Mouse (Mus musculus) hindbrain, embryonic 12.5 days (tissue): Measurements from ENCODE around the gene Gm4027. TPM values are rescaled to one million over a fixed set of nuclear protein-coding genes. Genes with fewer than 3 reads are reported as not detected.
"Not testable (repeated sequence)": the region's sequence is repeated elsewhere in the genome, so short reads cannot be mapped to it uniquely, and the experiment has no call there.

ENCODE experiments used
- ATAC-seq: fragments of 200-750 bp; cut with Nextera tagmentation; 2 replicates; pipeline ENCODE4 v1.8.0; 2017; ENCODE audit warnings: moderate TSS enrichment; ENCODE audit not compliant: low FRiP score
- H3K27ac ChIP-seq: fragments of 300-500 bp; sonication (generic); 2 replicates; pipeline ENCODE4 v1.5.1; 2016; ENCODE audit warnings: mild to moderate bottlenecking
- H3K27me3 ChIP-seq: fragments of 300-500 bp; sonication (generic); 2 replicates; pipeline ENCODE4 v1.6.1; 2016; ENCODE audit warnings: mild to moderate bottlenecking
- H3K36me3 ChIP-seq: fragments of 300-500 bp; sonication (generic); 2 replicates; pipeline ENCODE4 v1.6.1; 2016; ENCODE audit warnings: mild to moderate bottlenecking
- H3K4me1 ChIP-seq: fragments of 300-500 bp; sonication (generic); 2 replicates; pipeline ENCODE4 v1.6.1; 2016
- H3K4me2 ChIP-seq: fragments of 300-500 bp; sonication (generic); replicated peaks from 2 replicates; pipeline ENCODE4 v1.6.1; 2016; ENCODE audit warnings: mild to moderate bottlenecking
- H3K4me3 ChIP-seq: fragments of 300-500 bp; sonication (generic); 2 replicates; pipeline ENCODE4 v1.5.1; 2016; ENCODE audit warnings: mild to moderate bottlenecking
- H3K9ac ChIP-seq: fragments of 300-500 bp; sonication (generic); 2 replicates; pipeline ENCODE4 v1.6.1; 2016; ENCODE audit warnings: mild to moderate bottlenecking, moderate library complexity
- H3K9me3 ChIP-seq: fragments of 300-500 bp; sonication (generic); replicated peaks from 2 replicates; pipeline ENCODE4 v1.6.1; 2016; ENCODE audit warnings: mild to moderate bottlenecking
- WGBS: fragments of 180-500 bp; shearing (Covaris S2); methylation state at CpG from one replicate; pipeline ENCODE4 v1.1.7; 2016; 5-methylcytosine and 5-hydroxymethylcytosine counted together
- polyA plus RNA-seq: library from polyadenylated mRNA; unstranded; fragments of >200 nt; fragmentation: Nextera tagmentation; extraction: Ambion mirVana; gene quantifications from 2 replicates; pipeline ENCODE4 v1.2.1, GENCODE M21; 2016

Gene Gm4027
- not detected in 2 replicates for polyA plus RNA-seq

DNA sequence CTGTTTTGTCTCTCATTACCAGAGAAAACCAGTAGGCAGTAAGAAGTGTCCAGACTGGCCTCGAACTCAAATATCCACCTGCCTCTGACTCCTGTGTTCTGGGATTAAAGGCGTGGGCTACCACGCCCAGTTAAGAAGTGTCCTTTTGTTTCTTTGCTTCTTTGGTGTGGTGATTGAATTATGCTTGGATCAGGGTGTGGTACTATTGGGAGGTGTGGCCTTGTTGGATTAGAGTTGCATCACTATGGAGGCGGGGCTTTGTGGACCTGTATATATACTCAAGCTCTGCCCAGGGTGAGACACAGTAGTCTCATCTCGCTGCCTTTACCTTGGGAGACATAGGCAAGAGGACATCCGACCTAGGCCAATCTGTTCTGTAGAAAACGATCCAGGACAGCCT, at the start of gene Gm4027:
Gm4027 (plus strand) TSS at position 301 of the 400 bp plus-strand sequence.
- not testable (repeated sequence) for H3K4me3 ChIP-seq, H3K36me3 ChIP-seq, H3K27me3 ChIP-seq, H3K9ac ChIP-seq, H3K27ac ChIP-seq, H3K4me1 ChIP-seq, H3K4me2 ChIP-seq, H3K9me3 ChIP-seq, ATAC-seq
- WGBS, result 94% methylated on average over 6 of the region's 7 CpGs

DNA sequence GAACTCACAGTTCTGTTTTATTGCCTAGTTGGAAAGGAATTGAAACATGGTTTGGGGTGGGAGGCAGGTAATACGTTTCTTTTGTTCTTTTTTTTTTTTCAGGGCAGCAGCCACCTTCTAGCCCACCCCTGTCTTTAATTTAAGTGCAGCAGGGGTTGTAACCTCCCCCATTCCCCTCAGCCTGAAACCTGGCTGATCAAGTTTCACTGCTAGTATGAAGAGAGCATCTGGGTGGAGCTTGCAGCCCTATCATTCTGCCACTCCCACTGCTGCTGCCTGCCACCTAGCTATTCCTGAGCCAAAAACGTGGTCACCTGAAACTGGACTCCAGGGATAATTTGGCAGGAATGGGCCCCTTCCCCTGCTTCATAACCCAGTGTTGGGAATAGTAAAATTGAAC, 17.3 kb upstream of the Gm4027 start:
- H3K36me3 ChIP-seq, H3K27ac ChIP-seq, H3K4me1 ChIP-seq, H3K4me2 ChIP-seq, H3K27me3 ChIP-seq, H3K4me3 ChIP-seq, H3K9ac ChIP-seq, H3K9me3 ChIP-seq, ATAC-seq: not testable (repeated sequence)
- 13% methylated on average over 2 of the region's 2 CpGs for WGBS

- not testable (repeated sequence) for H3K27ac ChIP-seq, ATAC-seq, H3K27me3 ChIP-seq, H3K9me3 ChIP-seq, H3K9ac ChIP-seq, H3K4me3 ChIP-seq, H3K4me2 ChIP-seq, H3K4me1 ChIP-seq, H3K36me3 ChIP-seq
- WGBS, result 84% methylated on average over 1 of the region's 2 CpGs
These were observed 16.3 kb upstream of the Gm4027 start, which contains the start of gene Oog1 for GRCm38 (mm10) chr12:87602388-87602787. Gene Oog1, plus strand, starts transcription at chr12:87602688.

DNA sequence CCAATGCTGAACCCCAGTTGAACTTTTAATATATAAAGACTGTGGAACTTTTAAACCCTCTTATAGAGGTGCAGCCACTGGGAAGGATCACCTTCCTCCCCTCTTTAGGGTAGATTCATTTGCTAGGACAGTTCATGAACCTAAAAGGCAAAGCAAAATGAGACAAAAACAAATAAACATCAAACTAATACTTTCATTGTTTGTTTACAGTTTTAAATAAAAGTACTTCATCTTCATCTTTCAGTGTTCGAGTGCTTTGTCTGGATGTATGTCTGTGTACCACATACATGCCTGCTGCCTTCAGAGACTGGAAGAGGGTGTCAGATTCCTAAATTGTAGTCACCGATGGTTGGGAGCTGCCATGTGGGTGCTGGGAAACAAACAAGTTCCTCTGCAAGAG, 25.9 kb downstream of the Gm4027 start, which contains the start of gene Gm16381:
Gm16381 (minus strand) TSS at position 101 of the 400 bp plus-strand sequence.
- not testable (repeated sequence) for H3K36me3 ChIP-seq, H3K4me3 ChIP-seq, ATAC-seq, H3K9me3 ChIP-seq, H3K4me2 ChIP-seq, H3K27ac ChIP-seq, H3K27me3 ChIP-seq, H3K9ac ChIP-seq, H3K4me1 ChIP-seq
- WGBS, result 95% methylated on average over 2 of the region's 2 CpGs

- not testable (repeated sequence) for H3K4me1 ChIP-seq, H3K27ac ChIP-seq, H3K36me3 ChIP-seq, H3K9ac ChIP-seq, H3K9me3 ChIP-seq, H3K4me2 ChIP-seq, ATAC-seq, H3K27me3 ChIP-seq, H3K4me3 ChIP-seq
- WGBS, result 66% methylated on average over 2 of the region's 4 CpGs
These were observed 34.4 kb downstream of the Gm4027 start for GRCm38 (mm10) chr12:87652916-87653703.

Other genes starting within 250 kb of the Gm4027 start
- 72.2 and 77.7 TPM in 2 replicates for gene Sptlc2, start 230.5 kb upstream of the Gm4027 start, polyA plus RNA-seq
- 241 and 269 TPM in 2 replicates for gene Slirp, start 175.0 kb upstream of the Gm4027 start, polyA plus RNA-seq
- gene Alkbh1, start 174.9 kb upstream of the Gm4027 start, polyA plus RNA-seq, result 48.1 and 53.9 TPM in 2 replicates
- gene Snw1, start 146.6 kb upstream of the Gm4027 start, polyA plus RNA-seq, result 132 and 134 TPM in 2 replicates
- not detected in 2 replicates for gene Gm5788, start 124.1 kb upstream of the Gm4027 start, polyA plus RNA-seq
- gene Gm8300, start 104.6 kb upstream of the Gm4027 start, polyA plus RNA-seq, result not detected in 2 replicates
- gene Oog1, start 16.2 kb upstream of the Gm4027 start, polyA plus RNA-seq, result not detected in 2 replicates
- gene Gm16381, start 25.8 kb downstream of the Gm4027 start, polyA plus RNA-seq, result not detected in 2 replicates
- not detected in 2 replicates for gene Gm21319, start 156.9 kb downstream of the Gm4027 start, polyA plus RNA-seq
- gene Gm21936, start 176.6 kb downstream of the Gm4027 start, polyA plus RNA-seq, result not detected in 2 replicates
- not detected in 2 replicates for gene BB287469, start 197.7 kb downstream of the Gm4027 start, polyA plus RNA-seq
- gene Gm2001, start 223.5 kb downstream of the Gm4027 start, polyA plus RNA-seq, result not detected in 2 replicates